Mouse (Mus musculus) embryo, embryonic 9.5 days (tissue): Measurements from ENCODE around the gene Pex11b.
"Not testable (repeated sequence)": the region's sequence is repeated elsewhere in the genome, so short reads cannot be mapped to it uniquely, and the experiment has no call there.

Source experiments
- DNase-seq: peaks from one replicate; pipeline ENCODE4 v3.0.0-alpha.2; 2017; ENCODE audit errors: extremely low spot score

The Pex11b gene

GRCm38 (mm10) chr3:96675171-96675570, 40.0 kb downstream of the Pex11b start:
- no peak for DNase-seq

GRCm38 (mm10) chr3:96675690-96676089, 40.5 kb downstream of the Pex11b start:
- no peak for DNase-seq

- DNase-seq, result no peak
Measured at GRCm38 (mm10) chr3:96678456-96678855, 43.3 kb downstream of the Pex11b start.

GRCm38 (mm10) chr3:96679159-96679674, 44.0 kb downstream of the Pex11b start:
- DNase-seq, result no peak

- no peak for DNase-seq
Measured at GRCm38 (mm10) chr3:96680269-96680956, 45.2 kb downstream of the Pex11b start.

GRCm38 (mm10) chr3:96683496-96683895, 48.3 kb downstream of the Pex11b start:
- DNase-seq, result no peak

- DNase-seq, result no peak
Measured at GRCm38 (mm10) chr3:96684151-96684821, 49.1 kb downstream of the Pex11b start.

- DNase-seq, result no peak
Measured at GRCm38 (mm10) chr3:96684822-96685156, 49.6 kb downstream of the Pex11b start.

GRCm38 (mm10) chr3:96686057-96686456, 50.9 kb downstream of the Pex11b start:
- not testable (repeated sequence) for DNase-seq

GRCm38 (mm10) chr3:96688854-96689253, 53.7 kb downstream of the Pex11b start:
- DNase-seq, result no peak

- no peak for DNase-seq
Measured at GRCm38 (mm10) chr3:96690298-96690697, 55.1 kb downstream of the Pex11b start.

- DNase-seq, result peak; percentile 57
Measured at GRCm38 (mm10) chr3:96692506-96692905, 57.3 kb downstream of the Pex11b start.

GRCm38 (mm10) chr3:96693579-96693978, 58.4 kb downstream of the Pex11b start:
- DNase-seq, result no peak
